Mouse (Mus musculus) layer of hippocampus, postnatal 36 days (tissue): ENCODE data around the gene Tbca. TPM values are rescaled to one million over a fixed set of nuclear protein-coding genes. Genes with fewer than 3 reads are reported as not detected.

Source experiments
- DNase-seq, 2 experiments: peaks; one replicate each; pipeline ENCODE4 v3.0.0; 2022
- total RNA-seq, 2 experiments: library from RNA; stranded (reverse); gene quantifications; 2 replicates each; pipeline ENCODE4 v1.2.3; 2021

Gene Tbca
- total RNA-seq, 2 experiments from 2014 or later = 138 to 139 TPM

DNA sequence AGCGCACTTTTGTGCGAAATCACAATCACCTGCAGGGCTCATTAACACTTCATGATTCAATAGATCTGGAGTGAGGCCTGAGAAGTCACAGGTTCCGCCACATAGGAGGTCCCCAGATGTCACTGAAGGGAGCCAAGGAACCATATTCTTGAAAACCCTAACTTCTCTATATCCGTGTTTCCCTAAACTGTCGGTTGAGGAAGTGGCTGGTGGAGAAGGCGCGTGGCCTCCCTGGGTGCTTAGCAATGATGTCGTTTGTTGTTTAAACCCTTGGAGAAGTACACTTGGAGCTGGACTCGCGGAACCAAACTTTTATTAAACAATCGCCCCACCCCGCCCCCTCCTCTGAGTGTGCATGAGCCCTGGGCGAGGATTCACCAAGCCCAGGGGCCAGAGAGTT lies 60.6 kb downstream of the Tbca start:
- DNase-seq = no peak

DNA sequence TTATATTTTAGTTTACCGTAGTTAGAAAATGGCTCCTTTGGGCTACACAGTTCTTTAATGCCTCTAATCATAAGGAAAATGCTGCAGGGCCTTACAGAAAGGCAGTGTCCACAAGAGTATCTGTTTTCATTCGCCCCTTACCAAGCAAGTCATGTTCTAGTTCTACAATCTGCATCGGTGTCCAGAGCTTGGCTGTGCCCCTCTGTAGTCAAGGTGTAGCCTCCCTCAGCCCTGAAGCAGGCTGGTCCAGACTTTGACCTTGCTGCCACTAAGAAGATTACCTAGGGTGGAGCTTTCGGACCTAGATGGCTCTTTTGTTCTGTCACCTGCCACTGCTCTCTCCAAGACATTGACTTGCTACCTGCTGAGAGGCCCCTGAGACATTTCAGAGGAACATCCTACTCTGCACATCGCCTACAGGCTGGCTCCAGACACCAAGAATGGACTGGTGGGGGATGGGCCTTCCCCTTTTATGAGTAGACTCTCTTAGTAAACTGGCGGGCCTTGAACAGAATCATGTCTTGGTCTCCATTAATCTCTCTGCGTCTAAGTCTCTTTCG lies 69.4 kb downstream of the Tbca start:
- DNase-seq = no peak

DNA sequence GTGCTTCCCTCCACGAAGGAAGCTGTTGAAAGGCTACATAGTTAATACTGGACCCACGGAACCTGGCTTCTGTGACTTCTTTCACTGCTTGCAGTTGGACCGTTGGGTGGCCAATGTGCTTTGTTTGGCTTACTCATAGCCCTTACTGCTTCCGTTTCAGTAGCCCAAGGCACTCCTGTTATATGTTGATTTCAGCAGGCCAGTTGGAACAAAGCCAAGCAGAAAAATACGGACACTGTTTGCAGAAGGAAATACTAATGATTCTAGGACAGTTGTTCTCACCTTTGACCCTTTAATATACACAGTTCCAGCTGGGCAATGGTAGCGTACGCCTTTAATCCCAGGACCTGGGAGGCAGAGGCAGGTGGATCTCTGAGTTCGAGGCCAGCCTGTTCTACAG lies 70.5 kb downstream of the Tbca start:
- no peak for DNase-seq

DNA sequence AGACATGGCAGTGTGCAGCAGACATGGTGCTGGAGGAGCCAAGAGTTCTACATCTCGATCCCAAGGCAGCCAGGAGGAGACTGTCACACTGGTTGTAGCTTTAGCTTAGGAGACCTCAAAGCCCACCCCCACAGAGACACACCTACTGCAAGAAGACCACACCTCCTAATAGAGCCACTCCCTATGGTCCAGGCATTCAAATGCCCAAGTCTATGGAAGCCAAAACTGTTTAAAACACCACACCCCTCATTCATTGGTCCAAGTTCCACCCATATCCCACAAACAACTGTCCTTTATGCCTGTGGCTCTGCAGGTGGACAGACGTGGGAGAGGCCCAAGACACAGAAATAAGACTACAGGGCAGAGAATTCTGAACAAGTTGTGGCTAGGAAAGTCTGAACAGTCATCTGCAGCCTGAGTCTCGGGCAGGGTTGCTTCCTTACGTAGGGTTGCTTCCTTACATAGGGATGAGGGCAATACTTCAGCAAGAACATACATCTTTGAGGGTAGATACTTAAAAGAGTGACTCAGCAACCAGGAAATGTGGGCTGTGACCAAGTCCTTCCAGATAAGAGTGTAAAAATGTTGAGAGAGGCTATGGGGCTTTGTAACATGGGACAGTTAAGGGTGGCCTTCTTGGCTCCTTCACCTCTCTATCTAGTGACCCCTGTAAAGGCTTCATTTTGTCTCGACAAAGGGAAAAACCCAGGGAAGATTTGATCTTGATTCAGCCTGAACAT lies 74.0 kb downstream of the Tbca start:
- no peak for DNase-seq

DNA sequence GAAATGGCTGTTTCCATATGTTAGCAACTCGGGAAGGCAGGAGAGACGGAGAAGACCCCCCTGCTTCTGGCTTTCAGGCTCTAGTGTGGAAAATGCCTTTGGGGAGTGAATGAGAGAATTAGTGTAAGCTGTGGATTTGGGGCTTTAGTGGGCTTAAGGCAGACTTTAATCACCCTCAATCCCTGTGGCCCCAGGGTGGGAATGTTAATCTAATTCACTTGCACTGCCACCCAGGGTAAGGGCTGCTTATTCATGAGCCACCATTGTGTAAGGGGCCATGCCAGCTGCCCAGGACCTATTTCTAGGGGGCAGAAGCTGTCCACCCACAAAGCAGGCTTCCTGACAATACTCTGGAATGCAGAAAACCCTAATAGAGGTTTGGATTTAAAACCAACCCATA lies 78.2 kb downstream of the Tbca start:
- DNase-seq = no peak

DNA sequence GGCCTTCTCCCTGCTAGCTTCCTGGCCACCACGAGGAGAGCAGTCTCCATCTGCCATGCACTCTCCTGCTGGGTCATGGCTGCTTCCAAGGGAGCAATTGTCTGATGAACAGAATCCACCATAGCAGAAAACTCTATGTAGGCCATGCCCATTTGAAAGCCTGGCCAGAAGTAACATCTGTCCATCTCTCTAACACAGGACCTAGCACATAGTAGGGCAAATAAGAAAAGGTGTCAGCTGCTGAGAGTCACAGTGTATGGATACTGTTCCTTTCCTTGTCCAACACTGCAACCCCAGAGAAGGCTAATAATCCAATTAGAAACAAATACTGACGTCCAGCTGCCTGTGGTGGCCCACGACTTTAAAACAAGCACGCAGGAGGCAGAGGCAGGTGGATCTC lies 79.1 kb downstream of the Tbca start:
- DNase-seq = no peak

DNA sequence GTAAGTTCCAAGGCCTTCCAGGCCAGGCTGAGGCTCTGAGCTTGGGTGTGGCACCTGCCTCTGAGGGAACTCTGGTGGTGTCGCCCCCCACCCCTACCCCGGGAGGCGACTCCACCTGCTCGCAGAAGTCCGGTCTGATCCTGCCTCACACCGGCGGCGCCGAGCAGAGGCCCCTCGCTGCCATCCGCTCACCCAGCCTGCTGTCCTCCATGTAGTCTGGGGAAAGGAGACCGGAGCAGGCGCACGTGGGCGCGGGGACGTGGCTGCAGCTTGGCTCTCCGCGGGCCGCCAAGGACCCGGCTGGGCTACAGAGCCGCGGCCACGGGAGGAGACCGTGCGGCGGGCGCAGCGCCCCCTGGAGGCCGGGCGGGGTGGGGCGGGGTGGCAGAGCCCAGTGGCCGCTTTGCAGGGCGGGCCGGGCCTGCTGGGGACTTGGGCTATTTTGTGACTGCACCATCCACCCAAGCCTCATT lies 79.8 kb downstream of the Tbca start:
- peak in 1 of 2 experiments; percentile 9 for DNase-seq

DNA sequence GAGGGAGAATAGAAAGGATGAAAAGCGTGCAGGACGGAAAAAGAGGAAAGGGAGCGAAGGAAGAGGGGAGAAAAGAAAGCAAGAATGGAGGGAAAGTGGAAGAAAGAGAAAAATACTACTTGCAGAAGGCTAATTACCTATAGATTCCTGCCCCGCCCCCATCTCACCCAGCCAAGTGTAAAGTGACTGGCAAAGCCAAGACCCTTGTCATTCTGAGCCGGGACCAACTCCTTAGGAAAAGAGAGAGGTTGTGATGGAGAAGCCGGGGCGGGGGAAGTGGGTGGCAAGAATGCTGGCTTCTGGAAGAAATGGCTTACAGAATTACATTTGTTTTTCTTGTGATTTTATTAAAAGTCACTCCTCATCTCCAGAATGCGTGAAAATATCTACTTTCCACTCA lies 80.8 kb downstream of the Tbca start:
- DNase-seq = no peak

DNA sequence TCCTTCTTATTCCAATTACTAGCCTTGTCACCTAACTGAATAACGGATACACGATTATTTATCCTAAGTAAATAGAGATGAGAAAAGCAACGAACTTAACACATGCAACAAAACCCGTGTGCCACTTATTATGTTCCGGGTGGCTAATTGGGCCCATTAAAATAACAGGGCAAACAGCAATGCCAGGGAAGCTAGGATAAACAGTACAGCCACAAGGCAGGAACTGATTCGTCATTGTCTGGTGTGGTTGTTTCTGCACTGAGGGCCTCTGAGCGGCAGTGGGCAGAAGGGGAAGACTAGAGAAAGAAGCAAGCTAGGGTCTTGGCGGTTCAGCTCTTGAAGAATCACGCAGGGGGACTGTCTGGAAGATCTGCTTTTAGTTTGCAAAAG lies 81.4 kb downstream of the Tbca start:
- DNase-seq = no peak

DNA sequence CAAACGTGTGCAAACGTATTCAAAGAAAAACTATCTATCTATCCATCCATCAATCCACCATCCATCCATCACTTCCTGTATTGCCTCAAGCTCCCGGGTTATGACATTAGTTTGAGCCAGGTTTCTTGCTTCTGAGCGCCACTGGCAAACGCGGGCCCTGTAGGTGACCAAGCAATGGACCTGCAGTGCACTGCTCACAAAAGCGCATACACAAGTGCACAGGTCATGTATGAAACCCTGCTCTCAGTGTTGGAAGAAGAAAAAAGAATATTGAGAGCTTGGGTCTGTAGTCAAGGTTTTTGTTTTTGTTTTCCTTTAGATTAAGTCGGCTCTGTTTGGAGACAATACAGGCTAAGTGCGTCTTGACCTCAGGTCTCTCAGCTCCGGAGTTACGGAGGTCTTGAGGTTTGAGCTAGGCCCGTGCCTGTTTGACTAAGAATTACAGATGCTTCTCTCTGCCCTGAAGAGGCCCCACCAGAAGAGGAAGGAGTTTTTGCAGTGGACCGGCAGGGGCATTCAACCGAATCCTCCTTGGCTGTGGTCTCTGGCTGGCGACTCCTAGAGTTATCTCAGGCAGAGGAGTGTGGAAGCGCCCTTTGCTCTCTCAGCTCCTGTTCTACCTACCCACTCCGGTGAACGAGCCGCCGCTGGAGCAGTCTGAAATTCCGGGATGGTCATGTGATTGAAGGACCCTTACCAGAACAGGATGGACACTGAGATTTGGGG lies 81.9 kb downstream of the Tbca start:
- DNase-seq = no peak

DNA sequence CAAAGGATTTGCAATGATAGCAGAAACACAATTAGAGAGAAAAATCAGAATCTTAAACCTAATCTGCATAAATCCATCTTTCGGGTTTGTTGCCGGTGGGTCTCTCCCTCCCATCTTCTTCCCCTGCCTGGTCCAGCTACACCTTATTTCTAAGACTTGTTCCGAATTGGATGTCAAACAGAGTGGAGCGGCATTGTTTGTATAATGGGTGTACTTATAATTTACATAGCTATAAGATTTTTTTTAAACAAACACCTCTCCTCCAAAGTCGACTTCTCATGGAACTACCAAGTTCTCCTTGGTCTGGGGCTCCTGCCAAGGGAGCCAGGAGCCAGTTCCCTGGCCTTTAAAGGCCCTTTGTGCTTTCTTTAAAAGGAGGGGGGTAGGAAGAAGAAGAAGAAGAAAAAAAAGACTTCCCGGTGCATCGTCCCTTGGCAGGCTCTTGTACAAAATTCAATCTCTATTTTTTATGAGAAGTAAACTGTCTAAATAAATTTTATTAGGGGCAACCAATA lies 83.2 kb downstream of the Tbca start:
- no peak for DNase-seq

DNA sequence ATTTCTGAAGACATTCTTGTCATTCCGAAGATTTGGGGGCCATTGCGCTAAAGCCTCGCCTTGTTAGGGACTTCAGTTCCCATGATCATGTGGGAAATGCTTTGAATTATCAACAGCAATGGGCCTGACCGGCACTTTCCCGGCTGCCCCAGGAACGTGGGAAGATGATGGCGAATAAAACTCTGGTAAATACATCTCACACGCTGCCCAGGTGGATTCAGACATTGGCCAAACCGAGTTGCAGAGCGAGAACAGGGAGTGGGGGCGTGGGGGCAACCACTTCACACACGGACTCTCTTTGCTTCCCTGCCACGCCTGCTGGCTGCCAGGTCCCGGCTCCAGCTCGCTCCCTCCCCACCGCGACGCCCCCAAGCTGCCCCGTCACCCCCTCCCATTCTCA lies 83.7 kb downstream of the Tbca start:
- DNase-seq = no peak

DNA sequence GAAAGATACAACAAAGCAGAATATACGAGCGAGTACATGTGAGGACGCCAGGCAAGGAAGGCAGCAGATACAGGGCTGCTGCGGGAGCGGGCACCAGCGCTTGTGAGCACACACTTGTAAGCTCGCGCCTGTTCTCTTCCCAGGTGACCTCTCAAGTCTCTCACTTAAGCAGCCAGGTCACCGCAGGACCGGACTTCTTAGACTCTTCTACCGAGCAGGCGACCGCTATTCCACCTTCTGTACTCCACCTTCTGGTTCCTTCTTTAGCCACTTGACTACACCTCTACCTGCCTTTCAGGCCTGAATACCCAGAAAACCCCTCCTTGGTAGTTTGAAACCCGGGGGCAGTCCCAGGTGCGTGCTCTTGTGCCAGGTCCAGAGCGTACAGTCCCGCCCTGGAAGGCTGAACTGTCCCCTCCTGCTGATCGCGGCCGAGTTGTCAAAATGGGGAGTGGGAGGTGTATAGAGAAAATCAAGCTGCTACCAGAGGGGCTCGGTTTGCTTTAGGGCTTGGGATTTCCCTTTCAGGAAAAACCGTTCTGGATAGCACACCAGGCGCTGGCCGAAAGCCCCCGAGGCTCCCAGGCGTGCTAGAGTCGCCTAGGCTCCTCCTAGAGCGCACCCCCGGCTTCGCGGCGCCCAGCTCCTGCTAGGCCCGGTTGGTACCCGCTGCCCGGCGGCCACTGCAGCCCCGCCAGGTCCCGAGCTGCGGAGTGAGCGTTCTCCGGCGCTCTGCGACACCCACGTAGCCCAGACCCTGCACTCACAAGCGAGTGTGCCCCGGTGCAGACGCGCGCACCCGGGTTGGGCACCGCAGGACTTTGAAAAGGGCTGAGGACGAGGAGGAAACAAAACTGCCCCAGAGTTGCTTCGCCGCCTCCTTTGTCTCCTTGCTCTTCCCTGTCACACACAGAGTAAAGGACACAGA lies 84.7 kb downstream of the Tbca start:
- peak in 1 of 2 experiments; percentile 20 for DNase-seq

DNA sequence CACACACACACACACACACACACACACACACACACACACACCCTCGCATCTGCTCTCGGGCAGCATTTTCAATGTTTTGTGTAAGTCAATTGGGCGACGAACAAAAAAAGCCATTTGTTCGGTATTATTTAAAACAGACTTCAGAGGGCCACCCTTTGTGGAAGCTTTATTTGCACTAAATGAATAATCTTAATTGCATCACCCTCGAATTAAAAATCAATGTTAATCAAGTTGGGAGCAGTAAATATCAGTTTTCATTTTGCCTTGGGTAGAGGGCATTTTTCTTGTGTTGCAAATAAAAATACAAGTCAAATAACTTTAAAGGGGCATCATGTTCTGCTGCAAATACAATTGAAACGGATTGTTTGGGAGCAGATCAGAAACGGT lies 85.3 kb downstream of the Tbca start:
- DNase-seq = no peak

DNA sequence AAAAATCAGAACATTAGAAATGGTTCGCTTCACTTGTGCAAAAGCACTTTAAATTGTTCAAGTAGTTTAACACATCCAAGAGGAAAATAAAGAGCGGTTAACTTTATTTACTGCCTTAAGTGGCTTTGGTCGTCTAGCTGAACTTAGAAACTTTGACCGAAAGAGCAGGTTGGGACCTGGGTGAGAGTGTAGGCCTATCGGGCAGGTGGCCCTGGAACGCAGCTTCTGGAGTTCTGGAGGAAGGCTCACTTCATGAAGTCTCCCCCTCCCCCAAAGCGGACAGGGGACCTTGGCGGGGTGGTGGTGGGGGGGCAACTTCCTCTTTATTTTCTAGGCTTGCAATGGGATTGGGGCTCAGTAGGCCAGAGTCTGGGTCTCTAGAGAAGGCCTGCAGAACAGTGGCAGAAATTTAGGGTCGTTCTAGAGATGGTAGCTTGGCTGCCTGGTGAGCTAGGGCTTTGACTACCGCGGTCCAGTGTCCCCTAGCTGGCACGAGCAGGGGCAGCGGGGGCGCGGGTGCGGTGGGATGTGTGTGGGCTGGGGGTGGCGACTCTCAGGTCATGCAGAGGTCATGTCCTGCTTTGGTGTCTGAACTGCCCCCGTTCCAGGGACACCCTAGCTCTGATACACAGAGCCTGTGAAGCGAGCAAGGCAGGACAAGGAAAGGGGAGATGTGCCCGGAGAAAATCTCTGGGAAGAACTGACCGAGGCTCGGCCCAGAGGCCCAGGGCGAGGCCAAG lies 86.1 kb downstream of the Tbca start:
- DNase-seq = no peak

DNA sequence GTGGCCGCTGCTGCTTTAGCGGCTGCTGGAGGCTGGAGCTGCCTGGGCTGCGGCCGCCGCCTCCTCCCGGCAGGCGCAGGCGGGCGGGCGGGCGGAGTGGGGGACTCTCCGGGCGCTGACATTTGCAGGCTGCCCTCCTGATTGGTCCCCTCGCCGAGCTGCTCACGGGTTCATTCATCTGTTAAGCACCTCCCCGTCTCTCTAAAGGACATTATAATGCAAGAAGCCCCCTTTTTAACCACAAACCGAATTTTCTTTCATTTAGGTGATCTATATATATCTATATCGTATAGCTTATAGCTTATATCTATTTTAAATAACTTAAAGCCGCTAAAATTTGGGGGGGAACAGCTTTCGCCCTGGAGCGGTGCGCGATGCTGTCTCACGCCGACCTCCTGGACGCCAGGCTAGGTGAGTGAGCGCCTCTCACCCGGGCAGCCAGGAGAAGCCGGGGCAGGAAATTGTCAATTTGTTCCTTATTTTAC lies 86.7 kb downstream of the Tbca start, which contains the start of gene Otp:
Gene Otp, plus strand, starts transcription at position 207 of the 485 bp plus-strand sequence.
- DNase-seq = no peak

DNA sequence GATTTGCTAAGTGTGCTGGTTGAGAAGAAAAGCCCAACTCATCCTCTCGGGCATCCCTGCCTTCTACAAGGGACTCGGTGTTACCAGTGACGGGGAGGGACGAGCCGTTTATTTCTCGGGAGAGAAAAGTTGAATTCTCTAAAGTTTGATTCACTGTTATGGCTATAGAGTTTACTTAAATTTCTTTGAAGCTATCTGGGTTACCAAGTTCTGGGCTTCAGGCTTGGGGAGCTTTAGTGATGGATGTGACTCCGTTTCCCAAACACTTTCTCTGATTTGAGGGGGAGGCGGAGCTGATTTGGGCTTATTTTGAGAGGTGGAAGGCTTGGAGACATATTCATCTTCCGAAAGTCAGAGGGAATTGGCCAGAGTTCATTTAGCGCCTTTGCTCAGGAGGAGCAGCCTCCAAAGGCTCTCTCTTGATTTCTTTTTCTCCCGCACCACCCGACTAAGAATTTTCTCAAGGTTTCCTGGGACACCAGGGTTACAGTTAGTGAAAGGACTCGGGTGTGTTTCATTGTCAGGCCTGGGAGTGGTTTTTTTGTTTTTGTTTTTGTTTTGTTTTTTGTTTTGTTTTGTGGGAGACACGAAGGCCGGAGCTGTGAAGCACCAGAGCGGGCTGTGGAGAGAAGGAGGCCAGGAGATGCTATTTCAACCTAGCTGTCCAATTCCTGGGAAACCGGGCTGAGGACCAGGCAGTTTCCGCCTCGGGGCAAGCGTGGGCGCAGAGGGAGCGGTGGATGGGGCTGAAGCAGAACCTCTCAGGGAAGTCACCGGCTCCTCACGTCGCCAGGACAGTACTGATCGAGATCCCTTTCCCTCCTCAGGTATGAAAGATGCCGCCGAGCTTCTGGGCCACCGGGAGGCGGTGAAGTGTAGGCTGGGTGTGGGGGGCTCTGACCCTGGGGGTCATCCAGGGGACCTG lies 87.8 kb downstream of the Tbca start:
- DNase-seq = peak in 1 of 2 experiments; percentile 13

DNA sequence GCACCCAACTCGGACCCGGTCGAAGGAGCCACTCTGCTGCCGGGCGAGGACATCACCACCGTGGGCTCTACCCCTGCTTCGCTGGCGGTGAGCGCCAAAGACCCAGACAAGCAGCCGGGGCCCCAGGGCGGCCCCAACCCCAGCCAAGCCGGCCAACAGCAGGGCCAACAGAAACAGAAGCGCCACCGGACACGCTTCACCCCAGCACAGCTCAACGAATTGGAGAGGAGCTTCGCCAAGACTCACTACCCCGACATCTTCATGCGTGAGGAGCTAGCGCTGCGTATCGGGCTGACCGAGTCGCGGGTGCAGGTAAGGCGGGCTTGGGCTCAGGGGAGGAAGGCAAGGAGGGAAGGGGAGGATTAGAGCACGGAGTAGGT lies 88.5 kb downstream of the Tbca start:
- DNase-seq = no peak

DNA sequence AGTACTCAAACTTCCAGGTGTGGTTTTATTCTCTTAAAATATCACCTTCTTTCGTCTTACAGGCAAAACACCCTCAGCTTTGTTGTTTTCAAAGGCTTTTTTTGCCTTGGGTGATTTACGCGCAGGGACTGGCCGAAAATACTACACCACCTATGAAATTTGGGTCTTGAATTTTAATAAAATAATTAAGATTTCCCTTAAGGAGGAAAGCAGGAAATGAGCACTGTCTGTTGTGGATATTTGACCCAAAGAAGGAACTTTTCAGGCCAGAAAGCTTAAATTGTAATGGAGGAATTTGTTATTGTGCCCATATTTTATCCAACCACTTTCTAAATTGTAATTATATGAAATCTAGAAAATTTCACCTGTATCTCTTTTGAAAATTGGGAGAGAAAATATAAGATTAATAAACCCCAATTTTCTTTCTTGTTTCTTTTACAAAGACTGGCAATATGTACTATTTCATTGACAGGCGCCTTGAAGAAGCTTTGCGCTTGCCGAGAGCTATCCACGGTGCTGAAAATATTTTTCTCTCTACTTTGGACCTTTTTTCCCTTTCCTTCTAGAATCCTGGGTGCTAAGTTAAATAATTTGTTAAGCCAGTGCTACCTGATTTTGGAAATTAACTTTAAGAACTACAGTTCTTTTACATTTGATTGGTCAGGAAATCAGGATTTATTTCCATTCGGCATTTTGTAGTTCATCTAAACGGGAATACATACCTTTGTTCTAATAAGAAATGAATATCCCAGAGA lies 89.5 kb downstream of the Tbca start:
- no peak for DNase-seq

DNA sequence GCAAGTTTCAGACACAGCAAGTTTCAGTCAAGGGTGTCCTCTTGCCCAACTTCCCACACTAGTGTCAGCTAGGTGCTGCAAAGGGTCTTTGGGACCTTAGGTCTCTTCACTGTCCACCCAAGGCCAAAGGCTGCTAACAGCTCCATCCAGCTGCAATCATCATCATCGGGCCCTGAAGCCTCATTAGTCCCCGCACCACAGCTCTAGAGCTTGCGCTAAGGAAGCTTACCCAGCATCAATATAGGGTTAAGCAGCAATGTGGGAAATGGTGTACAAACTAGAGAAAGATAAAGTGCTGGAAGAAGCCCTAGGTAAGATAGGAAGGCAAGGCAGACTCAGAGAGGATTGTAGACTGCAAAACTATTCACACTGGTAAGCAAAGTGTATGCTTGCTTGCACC lies 92.5 kb downstream of the Tbca start:
- DNase-seq = no peak
